Mouse (Mus musculus) stomach, embryonic 14.5 days (tissue): ENCODE results near the gene Agpat1. TPM values are rescaled to one million over a fixed set of nuclear protein-coding genes. Genes with fewer than 3 reads are reported as not detected.

Experiments
- ATAC-seq: fragments of 200-750 bp; cut with Nextera tagmentation; 2 replicates; pipeline ENCODE4 v1.8.0; 2017; ENCODE audit warnings: low read depth, moderate TSS enrichment; ENCODE audit not compliant: insufficient number of reproducible peaks, insufficient read depth, low FRiP score
- H3K27ac ChIP-seq: fragments of 300-500 bp; sonication (generic); 2 replicates; pipeline ENCODE4 v1.5.1; 2014; ENCODE audit warnings: mild to moderate bottlenecking, low read length, moderate library complexity, mixed read lengths
- H3K27me3 ChIP-seq: fragments of 300-500 bp; sonication (generic); 2 replicates; pipeline ENCODE4 v1.6.1; 2014; ENCODE audit warnings: low read length, control low read depth, mixed read lengths; ENCODE audit not compliant: control insufficient read depth, insufficient read depth
- H3K36me3 ChIP-seq: fragments of 300-500 bp; sonication (generic); 2 replicates; pipeline ENCODE4 v1.6.1; 2014; ENCODE audit warnings: mild to moderate bottlenecking, control low read depth, low read length, moderate library complexity, mixed read lengths; ENCODE audit not compliant: control insufficient read depth, insufficient read depth
- H3K4me1 ChIP-seq: fragments of 300-500 bp; sonication (generic); 2 replicates; pipeline ENCODE4 v1.6.1; 2014; ENCODE audit warnings: low read length, control low read depth, mixed read lengths; ENCODE audit not compliant: control insufficient read depth, insufficient read depth
- H3K4me2 ChIP-seq: fragments of 300-500 bp; sonication (generic); replicated peaks from 2 replicates; pipeline ENCODE4 v1.6.1; 2014; ENCODE audit warnings: low read depth, low read length, control low read depth
- H3K4me3 ChIP-seq: fragments of 300-500 bp; sonication (generic); 2 replicates; pipeline ENCODE4 v1.5.1; 2014; ENCODE audit warnings: low read depth, low read length, control low read depth
- H3K9ac ChIP-seq: fragments of 300-500 bp; sonication (generic); replicated peaks from 2 replicates; pipeline ENCODE4 v1.6.1; 2014; ENCODE audit warnings: low read depth, mild to moderate bottlenecking, control low read depth, low read length, moderate library complexity, mixed read lengths
- H3K9me3 ChIP-seq: fragments of 300-500 bp; sonication (generic); 2 replicates; pipeline ENCODE4 v1.6.1; 2016; ENCODE audit warnings: low read depth, low read length, control low read depth; ENCODE audit not compliant: control insufficient read depth
- WGBS: fragments of 180-500 bp; shearing (Covaris S2); extraction: QIAGEN DNeasy Blood & Tissue Kit; methylation state at CpG from one replicate; pipeline ENCODE4 v1.1.7; 2014; 5-methylcytosine and 5-hydroxymethylcytosine counted together
- polyA plus RNA-seq: library from polyadenylated mRNA; unstranded; fragments of >200 nt; fragmentation: Nextera tagmentation; extraction: Ambion mirVana; gene quantifications from 2 replicates; pipeline ENCODE4 v1.2.1, GENCODE M21; 2014

The Agpat1 gene
- polyA plus RNA-seq, 1 experiment from 2014 or later = 53.1 TPM

GRCm38 (mm10) chr17:34639461-34640255 is 35.6 kb downstream of the Agpat1 start:
- Histone ChIP-seq H3K4me1 (peaks cover 7% of the 10 kb centered on the region; the same call in 1 of the 2 replicates), H3K9ac (no peak overlapping the region)
- WGBS = 80% methylated on average over 7 of the region's 7 CpGs

GRCm38 (mm10) chr17:34640778-34641601 is 36.9 kb downstream of the Agpat1 start:
- no peak; the same call in 1 of the 2 replicates for ATAC-seq
- WGBS = 15% methylated on average over 11 of the region's 11 CpGs
- 0 out of 2 replicates have a peak overlapping the region, but pooled peaks have one; percentile 14 for H3K9ac ChIP-seq

More at GRCm38 (mm10) chr17:34639461-34640255, 35.6 kb downstream of the Agpat1 start:
- Histone ChIP-seq H3K4me2 (no peak overlapping the region), H3K4me3 (no peak overlapping the region), H3K27ac (no peak overlapping the region), H3K9me3 (no peaks in the 10 kb centered on the region), H3K36me3 (no peaks in the 10 kb centered on the region), H3K27me3 (no peaks in the 10 kb centered on the region)
- no peak for ATAC-seq

GRCm38 (mm10) chr17:34641945-34642344 is 37.9 kb downstream of the Agpat1 start:
- H3K4me3 ChIP-seq = no peak overlapping the region
- H3K27ac ChIP-seq = no peak overlapping the region
- no peak overlapping the region for H3K4me2 ChIP-seq
- ATAC-seq = no peak
- no peak overlapping the region for H3K9ac ChIP-seq
- 84% methylated on average over 3 of the region's 3 CpGs for WGBS
- H3K36me3 ChIP-seq = no peaks in the 10 kb centered on the region
- H3K9me3 ChIP-seq = no peaks in the 10 kb centered on the region
- H3K4me1 ChIP-seq = peaks cover 7% of the 10 kb centered on the region; the same call in 1 of the 2 replicates
- H3K27me3 ChIP-seq = no peaks in the 10 kb centered on the region

More at GRCm38 (mm10) chr17:34640778-34641601, 36.9 kb downstream of the Agpat1 start:
- Histone ChIP-seq H3K27ac (peak overlapping the region; percentile 82), H3K4me1 (peaks cover 7% of the 10 kb centered on the region; the same call in 1 of the 2 replicates), H3K27me3 (no peaks in the 10 kb centered on the region), H3K4me2 (no peak overlapping the region), H3K36me3 (no peaks in the 10 kb centered on the region), H3K9me3 (no peaks in the 10 kb centered on the region), H3K4me3 (no peak overlapping the region)

- no peak overlapping the region for H3K4me3 ChIP-seq
- no peak overlapping the region for H3K4me2 ChIP-seq
- ATAC-seq = no peak
- H3K9me3 ChIP-seq = no peaks in the 10 kb centered on the region
- no peaks in the 10 kb centered on the region for H3K36me3 ChIP-seq
- WGBS = 87% methylated on average over 4 of the region's 4 CpGs
- H3K9ac ChIP-seq = no peak overlapping the region
- H3K27me3 ChIP-seq = no peaks in the 10 kb centered on the region
- peaks cover 14% of the 10 kb centered on the region; the same call in 1 of the 2 replicates for H3K4me1 ChIP-seq
- no peak overlapping the region for H3K27ac ChIP-seq
Measured at GRCm38 (mm10) chr17:34643379-34643778, 39.3 kb downstream of the Agpat1 start.

GRCm38 (mm10) chr17:34643944-34644343 is 39.9 kb downstream of the Agpat1 start:
- peaks cover 14% of the 10 kb centered on the region; the same call in 1 of the 2 replicates for H3K4me1 ChIP-seq
- no peak overlapping the region for H3K4me2 ChIP-seq
- no peak for ATAC-seq
- no peaks in the 10 kb centered on the region for H3K9me3 ChIP-seq
- H3K9ac ChIP-seq = no peak overlapping the region
- H3K27me3 ChIP-seq = no peaks in the 10 kb centered on the region
- WGBS = 85% methylated on average over 10 of the region's 10 CpGs
- H3K4me3 ChIP-seq = no peak overlapping the region
- no peak overlapping the region for H3K27ac ChIP-seq
- no peaks in the 10 kb centered on the region for H3K36me3 ChIP-seq

- ATAC-seq = peak; percentile 82
- H3K27ac ChIP-seq = peak within 1 kb of the TSS; percentile 63; the same call in 1 of the 2 replicates
- peaks cover 14% of the 10 kb centered on the region; the same call in 1 of the 2 replicates for H3K4me1 ChIP-seq
- H3K4me3 ChIP-seq = peak within 1 kb of the TSS; percentile 52
- peak within 1 kb of the TSS; percentile 56 for H3K9ac ChIP-seq
- peaks cover 3% of the 10 kb centered on the region; the same call in 1 of the 2 replicates for H3K36me3 ChIP-seq
- peak within 1 kb of the TSS; percentile 60 for H3K4me2 ChIP-seq
- under 1% methylated on average over 16 of the region's 16 CpGs for WGBS
- H3K27me3 ChIP-seq = no peaks in the 10 kb centered on the region
- no peaks in the 10 kb centered on the region for H3K9me3 ChIP-seq
Measured at GRCm38 (mm10) chr17:34644608-34645007, 40.5 kb downstream of the Agpat1 start, which contains the start of gene Fkbpl. Gene Fkbpl (plus strand): TSS chr17:34644764.

GRCm38 (mm10) chr17:34645256-34645829 is 41.3 kb downstream of the Agpat1 start:
- Histone ChIP-seq H3K27ac (no peak overlapping the region), H3K9me3 (no peaks in the 10 kb centered on the region), H3K9ac (peak overlapping the region; percentile 56; the same call in 1 of the 2 replicates), H3K27me3 (no peaks in the 10 kb centered on the region), H3K4me3 (peak overlapping the region; percentile 52), H3K4me1 (peaks cover 14% of the 10 kb centered on the region; the same call in 1 of the 2 replicates), H3K36me3 (peaks cover 8% of the 10 kb centered on the region), H3K4me2 (peak overlapping the region; percentile 60)
- WGBS = 49% methylated on average over 10 of the region's 10 CpGs
- no peak for ATAC-seq
